Mouse (Mus musculus) myocyte (in vitro differentiated cells): ENCODE results near the gene Ugt1a6b.

ENCODE experiments used
- CEBPB ChIP-seq: IDR thresholded peaks from 2 replicates; pipeline ENCODE4 v1.6.1; 2011; ENCODE audit warnings: mild to moderate bottlenecking, moderate library complexity; ENCODE audit not compliant: poor library complexity, insufficient read depth, severe bottlenecking
- E2F4 ChIP-seq: IDR thresholded peaks from one replicate; pipeline ENCODE4 v1.6.1; 2011; ENCODE audit warnings: mild to moderate bottlenecking, control low read depth, moderate library complexity; ENCODE audit not compliant: insufficient read depth
- MYOG ChIP-seq, 3 experiments: IDR thresholded peaks; one replicate each; pipeline ENCODE4 v1.6.1; 2011; ENCODE audit warnings: control low read depth in 2 of 3, low read depth in 2 of 3, mild to moderate bottlenecking in 2 of 3; ENCODE audit not compliant: insufficient read length in 2 of 3, control insufficient read depth in 1 of 3, insufficient read depth in 1 of 3
- POLR2A ChIP-seq: IDR thresholded peaks from one replicate; pipeline ENCODE4 v1.6.1; 2011; ENCODE audit warnings: low read depth, mild to moderate bottlenecking, control low read depth, moderate library complexity; ENCODE audit not compliant: insufficient read length
- POLR2AphosphoS2 ChIP-seq: IDR thresholded peaks from one replicate; pipeline ENCODE4 v1.6.1; 2011; ENCODE audit warnings: low read depth, control low read depth; ENCODE audit not compliant: insufficient read length
- TCF12 ChIP-seq: IDR thresholded peaks from one replicate; pipeline ENCODE4 v1.6.1; 2011; ENCODE audit warnings: mild to moderate bottlenecking, control low read depth; ENCODE audit not compliant: poor library complexity, insufficient read depth, severe bottlenecking
- TCF3 ChIP-seq: IDR thresholded peaks from one replicate; pipeline ENCODE4 v1.6.1; 2011; ENCODE audit warnings: low read depth, control low read depth; ENCODE audit not compliant: insufficient read length
- USF1 ChIP-seq: IDR thresholded peaks from one replicate; pipeline ENCODE4 v1.6.1; 2011; ENCODE audit warnings: low read depth, mild to moderate bottlenecking, control low read depth, moderate library complexity

DNA sequence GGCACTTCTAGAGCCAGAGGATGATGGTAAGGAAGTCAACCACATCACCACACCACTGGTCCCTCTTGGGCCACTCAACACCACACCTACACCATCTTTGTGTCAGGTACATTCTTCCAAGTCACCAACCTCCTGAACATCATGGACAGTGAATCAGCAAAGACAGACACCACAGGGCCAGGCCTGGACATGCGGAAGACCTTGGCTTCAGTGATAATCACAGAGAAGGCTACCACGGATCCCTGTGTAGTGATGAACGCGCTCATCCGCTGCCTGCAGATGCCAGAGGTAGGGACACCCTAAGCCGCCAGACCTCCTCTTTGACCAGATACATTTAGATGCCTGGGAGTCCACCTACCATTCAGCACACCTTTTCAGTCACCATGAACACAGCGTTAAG lies 125.1 kb downstream of the Ugt1a6b start:
- TF ChIP-seq POLR2A (no peak), MYOG (IDR thresholded peaks at IDR 0.05; ENCODE audit: control insufficient read depth in 1 of 3, insufficient read depth in 1 of 3, insufficient read length in 2 of 3, low read depth in 2 of 3) (no peak), USF1 (no peak), E2F4 (no peak), TCF3 (no peak), POLR2AphosphoS2 (no peak), CEBPB (no peak), TCF12 (no peak)
